Mouse (Mus musculus): Measurements from ENCODE around the gene Rph3a.

DNA sequence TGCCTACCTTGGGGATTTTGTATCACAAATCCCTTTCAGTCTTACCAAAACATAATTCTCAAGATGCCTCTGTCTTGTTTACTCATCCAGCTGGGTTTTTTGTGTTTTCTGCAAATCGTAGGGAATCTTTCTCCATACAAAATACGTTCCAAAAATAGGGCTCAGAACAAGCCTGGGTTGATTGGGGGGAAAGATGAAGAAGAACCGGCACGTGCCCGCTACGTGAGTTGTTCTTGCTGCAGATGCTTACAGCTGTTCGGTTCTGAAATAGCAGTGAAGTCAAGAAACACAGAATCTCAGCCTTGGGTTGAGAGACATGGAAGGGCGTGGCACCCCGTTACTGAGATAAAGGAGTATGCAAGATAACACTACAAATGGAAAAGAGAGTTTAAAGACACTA, 44.0 kb upstream of the Rph3a start:
- TF ChIP-seq CTCF (IDR thresholded peaks at IDR 0.05; ENCODE audit: low read depth, low read length) (no peak), POLR2A (IDR thresholded peaks at IDR 0.05; ENCODE audit: extremely low read depth, insufficient read depth, low read length) (no peak)

All from liver, adult 2 months (tissue).